Mouse (Mus musculus) C2C12 (cell line): ENCODE results near the gene Ear10.
"Not testable (repeated sequence)": the region's sequence is repeated elsewhere in the genome, so short reads cannot be mapped to it uniquely, and the experiment has no call there.

ENCODE experiments used
- CTCF ChIP-seq: IDR thresholded peaks from one replicate; pipeline ENCODE4 v1.5.1; 2011; ENCODE audit not compliant: control insufficient read depth, insufficient read depth, insufficient read length
- FOSL1 ChIP-seq: IDR thresholded peaks from one replicate; pipeline ENCODE4 v1.8.0; 2011; ENCODE audit warnings: mild to moderate bottlenecking, low read length; ENCODE audit not compliant: poor library complexity, insufficient read depth, severe bottlenecking
- MAX ChIP-seq: IDR thresholded peaks from one replicate; pipeline ENCODE4 v1.6.1; 2011; ENCODE audit warnings: mild to moderate bottlenecking, control low read depth
- MYOD1 ChIP-seq: IDR thresholded peaks from one replicate; pipeline ENCODE4 v1.6.1; 2011; ENCODE audit warnings: low read depth; ENCODE audit not compliant: control insufficient read depth, insufficient read length
- USF1 ChIP-seq: IDR thresholded peaks from one replicate; pipeline ENCODE4 v1.6.1; 2011; ENCODE audit warnings: low read depth, mild to moderate bottlenecking, control low read depth, moderate library complexity

DNA sequence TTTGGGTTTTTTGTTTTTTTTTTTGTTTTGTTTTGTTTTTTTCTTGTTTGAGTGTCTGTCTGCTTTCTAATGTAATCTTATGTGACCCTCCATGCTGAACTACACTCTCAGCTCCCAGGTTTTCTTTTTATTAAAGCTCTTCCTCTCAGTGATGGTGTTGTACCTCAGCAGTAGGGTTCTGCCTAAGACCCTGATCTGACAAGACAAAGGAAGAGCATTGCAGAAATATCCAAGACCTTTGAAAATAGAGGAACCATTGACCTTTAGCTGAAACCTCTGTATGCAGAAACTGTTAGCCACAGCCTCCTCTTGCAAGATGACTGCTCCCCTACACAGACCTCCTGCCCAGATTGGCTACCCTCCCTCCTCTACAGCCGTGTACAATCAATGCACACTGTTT is 37.1 kb downstream of the Ear10 start:
- not testable (repeated sequence) for TF ChIP-seq CTCF, FOSL1, USF1, MYOD1, MAX
